Mouse (Mus musculus) G1E (cell line): Measurements from ENCODE around the gene H1f0. TPM values are rescaled to one million over a fixed set of nuclear protein-coding genes. Genes with fewer than 3 reads are reported as not detected.
"Not testable (repeated sequence)": the region's sequence is repeated elsewhere in the genome, so short reads cannot be mapped to it uniquely, and the experiment has no call there.

ENCODE experiments used
- ATAC-seq: 2 replicates; pipeline ENCODE4 v1.8.0; 2016; ENCODE audit warnings: mild to moderate bottlenecking; ENCODE audit not compliant: insufficient number of reproducible peaks, poor library complexity, low FRiP score, severe bottlenecking; ENCODE audit errors: extremely low read depth
- DNase-seq: peaks from one replicate; pipeline ENCODE4 v3.0.0; 2012; ENCODE audit warnings: low spot score
- H3K27me3 ChIP-seq: 2 replicates; pipeline ENCODE4 v1.6.1; 2012; ENCODE audit warnings: mild to moderate bottlenecking, low read length, inconsistent platforms; ENCODE audit not compliant: insufficient read depth
- H3K36me3 ChIP-seq: replicated peaks from 2 replicates; pipeline ENCODE3; 2012; ENCODE audit warnings: mild to moderate bottlenecking, inconsistent platforms
- H3K4me1 ChIP-seq: 2 replicates; pipeline ENCODE4 v1.6.1; 2012; ENCODE audit warnings: low read depth, low read length, inconsistent platforms, mixed read lengths; ENCODE audit not compliant: insufficient read depth
- H3K4me3 ChIP-seq: 2 replicates; pipeline ENCODE4 v1.5.1; 2012; ENCODE audit warnings: low read depth, mild to moderate bottlenecking, inconsistent platforms, low read length, moderate library complexity, mixed read lengths
- H3K9me3 ChIP-seq: replicated peaks from 2 replicates; pipeline ENCODE4 v1.6.1; 2012; ENCODE audit warnings: inconsistent platforms
- CTCF ChIP-seq: IDR thresholded peaks from 2 replicates; pipeline ENCODE4 v1.5.1; 2012; ENCODE audit warnings: low read depth, low read length, inconsistent platforms, mixed read lengths
- GATA1 ChIP-seq: IDR thresholded peaks from 2 replicates; pipeline ENCODE4 v1.6.1; 2012; ENCODE audit warnings: borderline replicate concordance, low read length, inconsistent platforms, mixed read lengths
- GATA2 ChIP-seq: IDR thresholded peaks from 2 replicates; pipeline ENCODE4 v1.6.1; 2012; ENCODE audit warnings: low read depth, low read length, inconsistent platforms, borderline replicate concordance
- POLR2AphosphoS5 ChIP-seq: IDR thresholded peaks from 2 replicates; pipeline ENCODE4 v1.6.1; 2012; ENCODE audit warnings: low read depth, low read length, inconsistent platforms; ENCODE audit not compliant: insufficient replicate concordance
- TAL1 ChIP-seq: conservative IDR thresholded peaks from 2 replicates; pipeline ENCODE4 v1.6.1; 2012; ENCODE audit warnings: low read depth, low read length, inconsistent platforms, mixed read lengths
- polyA plus RNA-seq: library from polyadenylated mRNA; stranded (reverse); fragments of >175 nt; gene quantifications from 2 replicates; pipeline ENCODE4 v1.2.3, GENCODE M21; 2012
- total RNA-seq, 2 experiments: library from RNA; stranded (forward) in 1 of 2; stranded (reverse) in 1 of 2; fragments of 200-1000 nt in 1 of 2; fragments of >200 nt in 1 of 2; fragmentation: Nextera tagmentation in 1 of 2; gene quantifications; 2 replicates each; pipeline ENCODE4 v1.2.3; 2014 to 2017

The H1f0 gene
- total and polyA plus RNA-seq, 3 experiments, result 0.05 to 0.16 TPM; not detected in 1

DNA sequence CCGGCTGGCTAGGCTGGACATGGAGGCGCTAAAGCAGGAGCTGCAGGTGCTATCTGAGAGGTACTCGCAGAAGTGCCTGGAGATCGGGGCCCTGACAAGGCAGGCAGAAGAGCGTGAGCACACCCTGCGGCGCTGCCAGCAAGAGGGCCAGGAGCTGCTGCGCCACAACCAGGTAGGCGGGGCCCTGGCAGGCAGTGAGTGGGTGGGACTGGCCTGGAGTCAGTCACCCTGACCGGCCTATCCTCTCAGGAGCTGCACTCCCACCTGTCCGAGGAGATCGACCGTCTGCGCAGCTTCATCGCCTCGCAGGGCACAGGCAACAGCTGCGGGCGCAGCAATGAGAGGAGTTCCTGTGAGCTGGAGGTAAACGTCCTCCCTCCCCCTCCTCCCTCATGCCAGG, 26.2 kb upstream of the H1f0 start:
- H3K36me3 ChIP-seq, result peaks cover 96% of the 10 kb centered on the region
- DNase-seq, result no peak
- TF ChIP-seq GATA1, result no peak
- TF ChIP-seq CTCF, result no peak
- no peak for TF ChIP-seq POLR2AphosphoS5
- TF ChIP-seq GATA2, result no peak
- TF ChIP-seq TAL1, result no peak

DNA sequence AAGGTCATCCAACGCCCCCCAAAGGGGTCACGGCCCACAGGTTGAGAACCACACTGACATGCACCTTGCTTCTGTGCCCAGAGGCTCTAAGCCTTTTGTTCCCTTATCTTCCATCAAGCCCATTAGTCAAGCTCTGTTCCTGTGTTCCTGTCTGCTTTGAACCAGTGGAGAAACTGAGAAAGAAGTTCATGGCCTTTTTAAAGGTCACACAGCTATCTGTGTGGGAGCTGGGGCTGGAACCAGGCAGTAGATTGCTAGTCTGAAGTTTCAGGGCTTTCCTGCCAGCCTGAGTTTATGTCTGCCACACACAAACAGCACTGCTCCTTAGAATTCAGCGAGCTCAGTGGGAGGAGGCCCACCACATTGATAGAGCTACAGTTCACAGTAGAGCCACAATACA, 25.2 kb upstream of the H1f0 start:
- no peak for ATAC-seq
- H3K4me1 ChIP-seq, result no peaks in the 10 kb centered on the region
- no peaks in the 10 kb centered on the region for H3K9me3 ChIP-seq
- TF ChIP-seq POLR2AphosphoS5, result no peak
- no peak for TF ChIP-seq GATA2
- no peak for TF ChIP-seq TAL1
- no peak overlapping the region for H3K4me3 ChIP-seq
- H3K36me3 ChIP-seq, result peaks cover 87% of the 10 kb centered on the region
- no peak for DNase-seq
- no peaks in the 10 kb centered on the region for H3K27me3 ChIP-seq

More for the DNA sequence above, 26.2 kb upstream of the H1f0 start:
- no peaks in the 10 kb centered on the region for H3K27me3 ChIP-seq
- H3K9me3 ChIP-seq, result no peaks in the 10 kb centered on the region
- no peaks in the 10 kb centered on the region for H3K4me1 ChIP-seq
- H3K4me3 ChIP-seq, result no peak overlapping the region
- ATAC-seq, result no peak

DNA sequence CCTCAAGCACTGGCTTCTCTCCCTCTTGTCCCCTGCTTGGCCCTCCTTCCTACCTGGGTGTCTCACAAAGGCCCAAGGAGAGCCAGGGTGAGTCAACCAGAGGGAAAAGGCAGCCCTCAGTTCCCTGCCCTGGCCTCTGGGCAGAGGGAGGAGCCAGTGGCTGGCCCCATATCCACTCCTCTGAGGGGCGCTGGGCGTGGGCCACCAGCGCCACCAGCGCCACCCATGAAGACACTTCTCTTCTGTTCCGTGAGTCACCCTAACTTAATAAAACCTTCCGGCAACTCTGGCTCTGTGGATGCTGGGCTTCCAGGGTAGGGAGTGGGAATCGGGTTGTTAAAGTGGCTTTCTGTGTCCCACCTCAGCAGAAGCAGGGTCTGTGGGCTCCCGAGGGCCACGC, 22.7 kb upstream of the H1f0 start:
- Histone ChIP-seq H3K27me3 (no peaks in the 10 kb centered on the region; the same call in 1 of the 2 replicates), H3K4me1 (no peaks in the 10 kb centered on the region), H3K9me3 (no peaks in the 10 kb centered on the region), H3K4me3 (no peak overlapping the region), H3K36me3 (peaks cover 63% of the 10 kb centered on the region)
- no peak for ATAC-seq
- TF ChIP-seq POLR2AphosphoS5 (no peak), GATA2 (no peak), CTCF (no peak), GATA1 (no peak), TAL1 (no peak)
- no peak for DNase-seq

GRCm38 (mm10) chr15:79006638-79007037, 21.6 kb upstream of the H1f0 start:
- Histone ChIP-seq H3K9me3 (no peaks in the 10 kb centered on the region), H3K27me3 (peaks cover 2% of the 10 kb centered on the region; the same call in 1 of the 2 replicates), H3K36me3 (peaks cover 52% of the 10 kb centered on the region), H3K4me1 (no peaks in the 10 kb centered on the region), H3K4me3 (no peak overlapping the region)
- no peak for ATAC-seq
- TF ChIP-seq CTCF (no peak), TAL1 (no peak), GATA1 (no peak), GATA2 (no peak), POLR2AphosphoS5 (no peak)
- no peak for DNase-seq

- Histone ChIP-seq H3K4me3 (no peak overlapping the region), H3K27me3 (peaks cover 2% of the 10 kb centered on the region; the same call in 1 of the 2 replicates), H3K9me3 (no peaks in the 10 kb centered on the region), H3K4me1 (no peaks in the 10 kb centered on the region), H3K36me3 (peaks cover 48% of the 10 kb centered on the region)
- no peak for ATAC-seq
- no peak for DNase-seq
- no peak for TF ChIP-seq TAL1
- TF ChIP-seq POLR2AphosphoS5, result no peak
- no peak for TF ChIP-seq GATA1
- no peak for TF ChIP-seq CTCF
- no peak for TF ChIP-seq GATA2
Observed at GRCm38 (mm10) chr15:79007059-79007458, 21.2 kb upstream of the H1f0 start.

- H3K36me3 ChIP-seq, result peaks cover 41% of the 10 kb centered on the region
- ATAC-seq, H3K4me1 ChIP-seq, DNase-seq, H3K4me3 ChIP-seq, H3K27me3 ChIP-seq, H3K9me3 ChIP-seq: not testable (repeated sequence)
Observed at GRCm38 (mm10) chr15:79007836-79008235, 20.4 kb upstream of the H1f0 start.

DNA sequence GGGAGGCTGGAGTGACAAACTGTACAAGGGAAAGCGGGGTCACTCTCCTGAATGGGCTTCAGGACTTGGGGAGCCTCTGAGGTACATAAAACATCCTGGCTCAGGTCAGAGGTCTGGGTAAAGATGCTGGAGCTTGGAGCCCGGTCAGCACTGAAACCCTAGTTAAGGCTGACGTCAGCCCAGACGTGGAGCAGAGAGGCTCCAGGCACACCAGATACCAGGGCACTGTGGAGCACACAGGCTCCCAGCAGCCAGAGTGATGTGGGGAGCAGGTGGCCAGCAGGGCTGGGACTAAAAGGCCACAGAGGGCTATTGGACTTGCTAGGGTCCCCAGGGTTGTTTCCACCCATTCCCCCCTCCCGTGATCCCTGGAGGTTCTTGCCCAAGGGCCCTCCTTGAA, 18.5 kb upstream of the H1f0 start:
- H3K4me3 ChIP-seq, result no peak overlapping the region
- H3K27me3 ChIP-seq, result peaks cover 13% of the 10 kb centered on the region; the same call in 1 of the 2 replicates
- H3K36me3 ChIP-seq, result peaks cover 22% of the 10 kb centered on the region
- no peak for ATAC-seq
- no peak for DNase-seq
- H3K4me1 ChIP-seq, result no peaks in the 10 kb centered on the region
- TF ChIP-seq TAL1, result no peak
- no peak for TF ChIP-seq POLR2AphosphoS5
- no peak for TF ChIP-seq GATA2
- TF ChIP-seq CTCF, result no peak
- H3K9me3 ChIP-seq, result no peaks in the 10 kb centered on the region
